Mouse (Mus musculus) testis, adult 2 months (tissue): ENCODE data around the gene Agrp.

Experiments
- CTCF ChIP-seq: fragments of 200-500 bp; IDR thresholded peaks from 2 replicates; pipeline ENCODE4 v1.5.1; 2012; ENCODE audit warnings: low read depth, mild to moderate bottlenecking, inconsistent platforms, low read length, moderate library complexity; ENCODE audit not compliant: control insufficient read depth, insufficient read depth, insufficient replicate concordance
- POLR2A ChIP-seq: fragments of 200-500 bp; IDR thresholded peaks from 2 replicates; pipeline ENCODE4 v1.6.1; 2012; ENCODE audit warnings: low read depth, mild to moderate bottlenecking, inconsistent platforms, low read length, moderate library complexity; ENCODE audit not compliant: control insufficient read depth

DNA sequence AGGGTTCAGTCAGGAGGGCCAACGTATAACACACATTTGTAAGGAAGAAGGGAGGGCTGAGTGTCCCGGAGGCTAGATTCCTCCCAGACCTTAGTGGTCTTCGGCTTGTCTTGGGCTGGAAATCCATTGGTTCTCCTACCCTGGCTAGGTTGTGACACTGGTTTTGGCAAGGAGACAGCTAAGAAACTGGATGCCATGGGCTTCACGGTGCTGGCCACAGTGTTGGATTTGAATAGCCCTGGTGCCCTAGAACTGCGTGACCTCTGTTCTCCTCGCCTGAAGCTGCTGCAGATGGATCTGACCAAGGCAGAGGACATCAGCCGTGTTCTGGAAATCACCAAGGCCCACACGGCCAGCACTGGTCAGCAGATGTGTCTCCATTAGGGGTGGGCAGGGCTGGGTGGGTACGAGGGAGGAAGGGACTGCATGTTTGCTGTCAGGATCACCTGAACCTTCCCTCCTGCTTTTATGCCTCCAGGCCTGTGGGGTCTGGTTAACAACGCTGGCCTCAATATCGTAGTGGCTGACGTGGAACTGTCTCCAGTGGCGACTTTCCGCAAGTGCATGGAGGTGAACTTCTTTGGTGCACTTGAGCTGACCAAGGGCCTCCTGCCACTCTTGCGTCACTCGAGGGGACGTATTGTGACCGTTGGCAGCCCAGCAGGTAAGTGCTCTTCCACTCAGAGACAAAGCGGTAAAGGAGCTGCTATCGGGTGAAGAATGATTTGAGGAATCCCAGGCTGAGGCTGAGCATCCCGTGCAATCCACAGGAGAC lies 115.0 kb downstream of the Agrp start:
- TF ChIP-seq CTCF (no peak; the same call in 1 of the 2 replicates), POLR2A (no peak)
